Mouse (Mus musculus): ENCODE results near the gene Olfr1166. TPM values are rescaled to one million over a fixed set of nuclear protein-coding genes. Genes with fewer than 3 reads are reported as not detected.
"Not testable (repeated sequence)": the region's sequence is repeated elsewhere in the genome, so short reads cannot be mapped to it uniquely, and the experiment has no call there.

The Olfr1166 gene
- polyA plus RNA-seq (2012; rRNA removed) = not detected in 2 replicates

DNA sequence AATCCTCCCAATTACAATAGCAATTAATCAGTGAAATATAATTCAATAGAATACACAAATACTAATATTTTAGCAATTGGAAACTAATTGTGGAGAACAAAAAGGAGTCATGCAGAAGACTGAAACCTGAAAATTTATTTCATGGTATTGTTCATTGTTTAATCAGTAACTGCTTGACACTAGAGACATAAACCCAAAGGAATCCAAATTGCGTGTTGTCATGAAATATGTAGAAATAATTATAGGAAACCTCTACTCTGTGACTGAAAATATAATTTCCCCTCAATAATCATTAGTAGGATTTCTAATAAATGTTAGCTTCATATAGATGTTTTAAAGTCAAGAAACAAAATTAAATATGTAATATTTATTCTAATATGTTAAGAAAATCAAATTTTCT, at the start of gene Olfr1166:
Gene Olfr1166 (minus strand): TSS at position 101 of the 400 bp plus-strand sequence.
- DNase-seq (ENCODE audit: low read depth, low spot score) = no peak
- 74% methylated on average over 1 of the region's 1 CpGs for WGBS

DNA sequence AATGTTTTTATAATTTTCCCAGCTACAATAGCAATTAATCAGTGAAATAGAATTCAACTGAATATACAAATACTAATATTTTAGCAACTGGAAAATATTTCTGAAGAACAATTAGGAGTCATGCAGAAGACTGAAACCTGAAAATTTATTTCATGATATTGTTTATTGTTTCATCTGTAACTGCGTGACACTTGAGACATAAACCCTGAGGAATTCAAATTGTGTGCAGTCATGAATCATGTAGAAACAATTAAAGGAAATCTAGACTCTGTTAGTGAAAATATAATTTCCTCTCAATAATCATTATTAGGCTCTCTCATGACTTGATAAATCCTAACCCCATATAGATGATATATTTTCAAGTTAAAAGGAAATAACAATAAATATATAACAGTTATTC, 27.0 kb upstream of the Olfr1166 start, which contains the start of gene Olfr1167:
Gene Olfr1167 (minus strand): TSS at position 101 of the 400 bp plus-strand sequence.
- 76% methylated on average over 1 of the region's 1 CpGs for WGBS
- DNase-seq (ENCODE audit: low read depth, low spot score) = not testable (repeated sequence)

DNA sequence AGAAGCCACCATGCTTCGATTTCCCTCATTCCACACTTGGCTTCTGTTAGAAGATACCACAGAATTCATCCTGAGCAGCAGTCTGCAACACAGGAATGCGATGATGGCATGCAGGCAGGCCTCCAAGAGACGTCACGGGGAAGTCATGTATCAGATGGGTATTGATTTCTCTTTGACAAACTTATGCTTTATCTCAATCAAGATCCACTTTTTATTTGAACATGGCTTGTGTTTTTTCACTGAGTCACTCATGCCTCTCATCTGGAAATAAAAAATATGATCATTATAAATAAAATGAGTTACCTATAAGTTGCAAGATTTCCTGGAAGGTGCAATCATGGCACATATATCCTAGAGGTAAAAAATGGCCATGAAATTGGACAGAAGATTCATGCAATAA, 34.2 kb downstream of the Olfr1166 start, which contains the start of gene Olfr1164:
Gene Olfr1164 (minus strand): TSS at position 101 of the 400 bp plus-strand sequence.
- no peak for DNase-seq (ENCODE audit: low read depth, low spot score)
- WGBS = 64% methylated on average over 4 of the region's 4 CpGs

Other genes starting within 250 kb of the Olfr1166 start
- gene Olfr1153, start 233.3 kb downstream of the Olfr1166 start, polyA plus RNA-seq (2012; rRNA removed) = not detected in 2 replicates
- not detected in 2 replicates for gene Olfr1154, start 223.1 kb downstream of the Olfr1166 start, polyA plus RNA-seq (2012; rRNA removed)
- gene Olfr1155, start 183.1 kb downstream of the Olfr1166 start, polyA plus RNA-seq (2012; rRNA removed) = not detected in 2 replicates
- not detected in 2 replicates for gene Olfr1156, start 175.2 kb downstream of the Olfr1166 start, polyA plus RNA-seq (2012; rRNA removed)
- gene Olfr1157, start 160.0 kb downstream of the Olfr1166 start, polyA plus RNA-seq (2012; rRNA removed) = not detected in 2 replicates
- not detected in 2 replicates for gene Olfr74, start 153.6 kb downstream of the Olfr1166 start, polyA plus RNA-seq (2012; rRNA removed)
- gene Olfr1158, start 138.2 kb downstream of the Olfr1166 start, polyA plus RNA-seq (2012; rRNA removed) = not detected in 2 replicates
- not detected in 2 replicates for gene Olfr1160, start 120.0 kb downstream of the Olfr1166 start, polyA plus RNA-seq (2012; rRNA removed)
- not detected in 2 replicates for gene Olfr1161, start 105.5 kb downstream of the Olfr1166 start, polyA plus RNA-seq (2012; rRNA removed)
- not detected in 2 replicates for gene Olfr73, start 90.6 kb downstream of the Olfr1166 start, polyA plus RNA-seq (2012; rRNA removed)
- gene Olfr1162, start 77.1 kb downstream of the Olfr1166 start, polyA plus RNA-seq (2012; rRNA removed) = not detected in 2 replicates
- gene Olfr1163, start 56.4 kb downstream of the Olfr1166 start, polyA plus RNA-seq (2012; rRNA removed) = not detected in 2 replicates
- gene Olfr1164, start 34.3 kb downstream of the Olfr1166 start, polyA plus RNA-seq (2012; rRNA removed) = not detected in 2 replicates
- not detected in 2 replicates for gene Olfr1167, start 26.9 kb upstream of the Olfr1166 start, polyA plus RNA-seq (2012; rRNA removed)
- gene Olfr1168, start 53.6 kb upstream of the Olfr1166 start, polyA plus RNA-seq (2012; rRNA removed) = not detected in 2 replicates
- gene Olfr1170, start 100.1 kb upstream of the Olfr1166 start, polyA plus RNA-seq (2012; rRNA removed) = not detected in 2 replicates
- not detected in 2 replicates for gene Olfr1173, start 151.6 kb upstream of the Olfr1166 start, polyA plus RNA-seq (2012; rRNA removed)
- not detected in 2 replicates for gene Olfr1174-ps, start 186.9 kb upstream of the Olfr1166 start, polyA plus RNA-seq (2012; rRNA removed)
- not detected in 2 replicates for gene Olfr1175-ps, start 198.9 kb upstream of the Olfr1166 start, polyA plus RNA-seq (2012; rRNA removed)
- gene Olfr1176, start 208.4 kb upstream of the Olfr1166 start, polyA plus RNA-seq (2012; rRNA removed) = not detected in 2 replicates
- not detected in 2 replicates for gene Olfr1177-ps, start 218.2 kb upstream of the Olfr1166 start, polyA plus RNA-seq (2012; rRNA removed)